Mouse (Mus musculus) ES-E14 (cell line): ENCODE results near the gene March2. TPM values are rescaled to one million over a fixed set of nuclear protein-coding genes. Genes with fewer than 3 reads are reported as not detected.

Source experiments
- DNase-seq: peaks from one replicate; pipeline ENCODE4 v3.0.0-alpha.2; 2013; ENCODE audit warnings: low read depth, low spot score
- H3K27ac ChIP-seq: 2 replicates; pipeline ENCODE4 v1.5.1; 2012; ENCODE audit warnings: low read depth, mild to moderate bottlenecking, low read length, moderate library complexity, mixed read lengths; ENCODE audit not compliant: poor library complexity, insufficient read depth, severe bottlenecking
- H3K36me3 ChIP-seq: 2 replicates; pipeline ENCODE4 v1.6.1; 2012; ENCODE audit warnings: mild to moderate bottlenecking, low read length, moderate library complexity, mixed read lengths; ENCODE audit not compliant: control insufficient read depth, poor library complexity, insufficient read depth, severe bottlenecking
- H3K4me1 ChIP-seq, 2 experiments: fragments of 150-350 bp in 1 of 2; sonication (generic) in 1 of 2; 2 replicates each; pipeline ENCODE4 v1.6.1; 2012; ENCODE audit warnings: low read length in 2 of 2, mild to moderate bottlenecking in 1 of 2, mixed read lengths in 1 of 2; ENCODE audit not compliant: control insufficient read depth in 2 of 2, insufficient read depth in 2 of 2, poor library complexity in 1 of 2
- H3K4me3 ChIP-seq, 2 experiments: fragments of 150-350 bp in 1 of 2; sonication (generic) in 1 of 2; 2 replicates each; pipeline ENCODE4 v1.5.1; 2012; ENCODE audit warnings: low read length in 2 of 2, low read depth in 1 of 2, mild to moderate bottlenecking in 1 of 2, mixed read lengths in 1 of 2; ENCODE audit not compliant: insufficient read depth in 1 of 2, poor library complexity in 1 of 2, severe bottlenecking in 1 of 2
- H3K9ac ChIP-seq: 2 replicates; pipeline ENCODE4 v1.6.1; 2012; ENCODE audit warnings: low read depth, mild to moderate bottlenecking, low read length, mixed read lengths; ENCODE audit not compliant: poor library complexity, insufficient read depth, severe bottlenecking
- H3K9me3 ChIP-seq: fragments of 150-350 bp; sonication (generic); 2 replicates; pipeline ENCODE4 v1.6.1; 2012; ENCODE audit warnings: low read depth, mild to moderate bottlenecking, low read length; ENCODE audit not compliant: control insufficient read depth, insufficient read depth
- CHD2 ChIP-seq: IDR thresholded peaks from 2 replicates; pipeline ENCODE4 v1.6.1; 2014; ENCODE audit warnings: mild to moderate bottlenecking, low read depth, low read length, inconsistent platforms
- HCFC1 ChIP-seq: IDR thresholded peaks from 2 replicates; pipeline ENCODE4 v1.6.1; 2012; ENCODE audit warnings: low read length, inconsistent platforms, borderline replicate concordance; ENCODE audit not compliant: insufficient read depth
- MAFK ChIP-seq: IDR thresholded peaks from 2 replicates; pipeline ENCODE4 v1.6.1; 2014; ENCODE audit warnings: mild to moderate bottlenecking, low read depth, low read length, inconsistent platforms; ENCODE audit not compliant: insufficient read depth
- ZC3H11A ChIP-seq: IDR thresholded peaks from 2 replicates; pipeline ENCODE4 v1.6.1; 2012; ENCODE audit warnings: low read depth, mild to moderate bottlenecking, inconsistent platforms, low read length, borderline replicate concordance
- ZNF384 ChIP-seq: IDR thresholded peaks from 2 replicates; pipeline ENCODE4 v1.6.1; 2012; ENCODE audit warnings: low read depth, low read length, inconsistent platforms
- in situ Hi-C, 2 experiments: fragments of 600-800 bp; cut with MboI; formaldehyde crosslinking; loops; one replicate each; pipeline ENCODE4 v1.15.1; 2025; ENCODE audit warnings: low sequenced_read_pairs in 2 of 2, inconsistent platforms in 1 of 2; ENCODE audit not compliant: unreplicated experiment in 2 of 2
- total RNA-seq: library from RNA; depleted of rRNA; stranded (reverse); fragments of 300-350 nt; gene quantifications from 2 replicates; pipeline ENCODE4 v1.2.3, GENCODE M21; 2012

Gene March2
- total RNA-seq, 1 experiment, result 14.3 TPM

GRCm38 (mm10) chr17:33752297-33752696, 33.8 kb upstream of the March2 start:
- Histone ChIP-seq H3K9me3 (no peaks in the 10 kb centered on the region), H3K4me3 (no peak overlapping the region), H3K27ac (no peak overlapping the region), H3K9ac (no peak overlapping the region), H3K4me1 (peaks cover 7 to 9% of the 10 kb centered on the region in 2 experiments; a peak in 2 of 4 replicates), H3K36me3 (peaks cover 21% of the 10 kb centered on the region)
- in situ Hi-C loops, result no loop called here
- no peak for TF ChIP-seq ZNF384
- no peak for TF ChIP-seq HCFC1
- TF ChIP-seq CHD2, result no peak
- no peak for TF ChIP-seq ZC3H11A
- TF ChIP-seq MAFK, result no peak
- no peak for DNase-seq

- TF ChIP-seq CHD2, result no peak
- no peak for TF ChIP-seq MAFK
- TF ChIP-seq ZC3H11A, result no peak
- no peak for TF ChIP-seq HCFC1
- no peak for TF ChIP-seq ZNF384
- H3K9me3 ChIP-seq, result no peaks in the 10 kb centered on the region; the same call in 1 of the 2 replicates
- no peak overlapping the region for H3K9ac ChIP-seq
- no peak for DNase-seq
- peaks cover 0 to 6% of the 10 kb centered on the region in 2 experiments; a peak in 1 of 4 replicates for H3K4me1 ChIP-seq
- H3K4me3 ChIP-seq, result no peak overlapping the region
- H3K27ac ChIP-seq, result no peak overlapping the region
- peaks cover 22% of the 10 kb centered on the region for H3K36me3 ChIP-seq
- in situ Hi-C loops, result no loop called here
These were observed 32.7 kb upstream of the March2 start for GRCm38 (mm10) chr17:33751181-33751580.

- in situ Hi-C loops, result no loop called here
- H3K36me3 ChIP-seq, result peaks cover 30% of the 10 kb centered on the region
These were observed 31.0 kb upstream of the March2 start for GRCm38 (mm10) chr17:33749451-33749850.

GRCm38 (mm10) chr17:33746011-33746410, 27.5 kb upstream of the March2 start:
- no peak for DNase-seq
- TF ChIP-seq CHD2, result no peak
- no peak for TF ChIP-seq ZNF384
- no peak for TF ChIP-seq ZC3H11A
- no peak for TF ChIP-seq HCFC1
- no peak for TF ChIP-seq MAFK
- Histone ChIP-seq H3K4me1 (no peaks in the 10 kb centered on the region), H3K9ac (no peak overlapping the region), H3K4me3 (no peak overlapping the region), H3K36me3 (peaks cover 30% of the 10 kb centered on the region), H3K27ac (no peak overlapping the region), H3K9me3 (peaks cover 3% of the 10 kb centered on the region; the same call in 1 of the 2 replicates)
- in situ Hi-C loops, result no loop called here

More at GRCm38 (mm10) chr17:33749451-33749850, 31.0 kb upstream of the March2 start:
- no peak for DNase-seq
- Histone ChIP-seq H3K4me3 (no peak overlapping the region), H3K4me1 (no peaks in the 10 kb centered on the region), H3K27ac (no peak overlapping the region), H3K9ac (no peak overlapping the region), H3K9me3 (no peaks in the 10 kb centered on the region; the same call in 1 of the 2 replicates)
- TF ChIP-seq MAFK (no peak), CHD2 (no peak), ZC3H11A (no peak), HCFC1 (no peak), ZNF384 (no peak)

GRCm38 (mm10) chr17:33744686-33745384, 26.4 kb upstream of the March2 start:
- H3K36me3 ChIP-seq, result peaks cover 30% of the 10 kb centered on the region
- no peak overlapping the region for H3K4me3 ChIP-seq

More at GRCm38 (mm10) chr17:33744686-33745384, 26.4 kb upstream of the March2 start:
- TF ChIP-seq ZNF384, result no peak
- no peak for TF ChIP-seq MAFK
- no peak for TF ChIP-seq HCFC1
- no peak for TF ChIP-seq ZC3H11A
- TF ChIP-seq CHD2, result no peak
- in situ Hi-C loops, result no loop called here
- DNase-seq, result no peak
- H3K27ac ChIP-seq, result no peak overlapping the region
- no peak overlapping the region for H3K9ac ChIP-seq
- H3K9me3 ChIP-seq, result peaks cover 5% of the 10 kb centered on the region; the same call in 1 of the 2 replicates
- no peaks in the 10 kb centered on the region for H3K4me1 ChIP-seq
